Mouse (Mus musculus): ENCODE results near the gene Ppp1r9b. TPM values are rescaled to one million over a fixed set of nuclear protein-coding genes. Genes with fewer than 3 reads are reported as not detected.

Ppp1r9b gene
- total RNA-seq, 2 experiments from 2014 or later: 993 to 1,036 TPM

DNA sequence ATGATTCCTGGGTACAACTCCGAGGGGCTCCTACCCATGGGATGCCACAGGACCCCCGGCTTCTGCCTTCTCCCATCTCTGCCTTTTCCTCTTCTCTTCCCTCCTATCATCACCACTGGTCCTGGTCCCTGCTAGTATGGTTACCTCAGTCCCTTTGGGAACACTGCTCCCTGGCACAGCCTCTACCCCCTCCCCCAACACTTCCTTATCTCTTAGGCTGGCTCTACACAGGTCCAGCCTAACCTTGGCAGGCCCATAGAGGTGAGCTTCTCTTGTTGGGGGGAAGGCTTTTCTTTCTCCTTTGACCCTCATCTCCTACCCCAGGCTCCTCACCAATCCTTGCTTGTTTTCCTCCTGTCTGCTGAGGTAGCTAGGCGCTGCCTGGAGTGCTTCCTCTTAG lies 24.6 kb downstream of the Ppp1r9b start:
- no peak for DNase-seq (ENCODE audit: low spot score in 2 of 2)

DNA sequence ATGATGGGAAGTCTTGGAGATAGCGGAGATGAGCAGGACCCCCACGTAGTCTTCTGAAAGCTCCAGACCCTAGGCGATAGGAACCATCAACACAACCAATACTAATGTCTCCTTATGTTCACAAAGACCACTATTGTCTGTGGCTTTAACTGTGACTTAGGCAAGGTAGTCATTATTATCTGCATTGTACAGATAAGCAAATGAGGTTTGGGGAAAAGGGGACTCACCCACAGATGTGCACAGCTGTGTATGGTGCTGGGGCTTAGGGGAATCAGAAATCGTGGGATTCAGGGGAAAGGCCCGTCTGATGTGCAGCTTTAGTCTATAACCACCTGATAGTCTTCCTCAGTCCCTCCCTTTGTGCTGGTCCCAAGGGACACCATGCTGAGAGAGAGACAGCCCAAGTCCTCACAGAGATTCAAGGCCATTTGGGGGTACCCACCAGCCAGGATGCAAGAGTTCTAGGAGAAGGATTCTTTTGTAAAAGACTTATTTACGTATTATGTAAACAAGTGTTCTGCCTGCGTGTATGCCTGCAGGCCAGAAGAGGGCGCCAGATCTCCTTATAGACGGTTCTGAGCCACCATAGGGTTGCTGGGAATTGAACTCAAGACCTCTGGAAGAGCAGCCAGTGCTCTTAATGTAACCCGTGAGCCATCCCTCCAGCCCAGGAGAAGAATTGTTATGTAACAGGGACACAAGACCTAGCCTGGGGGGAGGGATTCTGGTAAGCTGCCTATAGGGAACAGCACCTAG lies 31.6 kb downstream of the Ppp1r9b start:
- no peak for DNase-seq (ENCODE audit: low spot score in 2 of 2)

DNA sequence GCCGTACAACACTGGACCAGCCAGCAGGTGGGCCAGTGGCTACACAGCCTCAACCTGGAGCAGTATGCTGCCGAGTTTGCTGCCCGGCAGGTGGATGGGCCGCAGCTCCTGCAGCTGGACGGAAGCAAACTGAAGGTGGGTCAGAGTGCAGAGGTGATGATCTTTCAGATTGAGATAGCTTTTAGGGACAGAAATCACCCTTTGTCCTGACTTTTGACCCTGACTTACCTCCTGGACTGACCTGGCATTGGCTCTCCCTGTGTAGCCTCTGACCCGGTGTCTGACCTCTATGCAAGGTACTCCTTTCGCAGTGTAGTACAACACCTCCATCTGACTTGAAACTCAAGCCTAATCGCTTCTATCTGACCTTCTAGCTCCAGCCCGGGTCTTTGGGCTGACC lies 32.6 kb downstream of the Ppp1r9b start:
- DNase-seq (ENCODE audit: low spot score in 2 of 2): no peak

DNA sequence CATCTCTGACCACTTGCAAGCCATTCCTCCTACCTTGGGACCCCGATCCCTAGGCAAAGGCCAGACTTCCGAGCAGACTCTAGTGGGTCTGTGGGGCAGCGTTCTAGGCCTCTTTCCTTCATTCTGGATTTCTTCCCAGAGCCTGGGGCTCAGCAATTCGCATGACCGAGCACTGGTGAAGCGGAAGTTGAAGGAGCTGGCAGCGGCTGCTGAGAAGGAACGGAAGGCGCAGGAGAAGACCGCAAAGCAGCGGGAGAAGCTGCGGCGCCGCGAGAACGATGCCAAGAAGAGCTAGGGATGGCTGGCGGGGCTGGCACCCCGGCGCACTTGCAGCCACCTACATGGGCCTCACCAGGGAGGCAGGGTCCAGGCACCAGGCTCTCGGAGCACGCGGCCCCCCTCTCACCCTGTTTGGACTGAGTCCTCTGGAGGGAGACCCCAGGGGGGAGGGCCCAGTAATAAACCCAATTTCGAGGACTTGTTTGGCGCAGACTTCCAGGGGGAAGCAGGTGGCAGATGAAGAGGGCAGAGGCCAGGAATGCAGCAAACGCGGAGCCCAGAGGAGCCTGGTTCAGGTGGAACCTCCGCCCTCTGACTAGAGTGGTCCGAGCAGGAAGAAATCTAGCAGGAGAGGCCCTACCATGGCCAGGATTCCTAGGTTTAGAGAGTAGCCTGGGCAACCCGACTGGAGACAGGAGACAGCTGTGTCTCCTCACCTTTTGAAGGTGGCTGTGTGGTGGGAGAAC lies 33.8 kb downstream of the Ppp1r9b start:
- peak in 1 of 2 experiments; percentile 54 for DNase-seq (ENCODE audit: low spot score in 2 of 2)

DNA sequence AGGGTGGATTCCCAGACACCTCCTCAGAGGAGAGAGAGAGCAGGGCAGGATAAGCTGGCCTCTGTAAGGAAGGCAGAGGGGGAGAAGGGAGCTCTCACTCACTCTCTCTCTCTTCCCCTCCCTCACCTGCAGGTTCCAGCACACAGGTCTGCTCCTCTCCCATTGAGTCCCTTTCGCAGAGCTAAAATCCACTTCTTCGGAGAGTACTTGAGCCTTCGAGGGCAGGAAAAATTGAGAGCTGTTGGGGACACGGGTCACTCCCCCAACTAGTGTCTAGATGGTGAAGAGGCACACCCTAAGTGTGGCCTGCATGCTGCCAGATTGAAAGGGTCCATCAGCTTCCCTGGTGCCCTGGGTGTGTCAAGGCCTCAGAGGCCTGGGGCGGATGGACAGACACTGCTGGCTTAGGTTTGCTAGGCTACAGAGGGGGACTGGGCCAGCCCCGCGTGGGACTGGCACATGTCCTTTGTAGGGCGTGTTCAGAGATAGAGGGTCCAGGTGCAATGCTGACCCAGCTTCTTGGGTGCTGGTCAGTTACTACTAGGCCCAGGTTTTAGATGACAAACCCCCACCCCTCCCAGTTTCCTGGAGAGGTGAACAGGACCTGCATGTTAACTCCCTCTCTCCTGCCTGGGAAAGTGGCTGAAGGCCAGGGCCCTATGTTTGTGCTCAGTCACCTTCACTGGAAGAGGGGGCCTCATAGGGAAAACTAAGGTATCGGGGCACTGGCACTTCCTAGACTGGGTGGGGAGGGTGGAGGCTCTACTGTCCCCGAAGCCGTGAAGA lies 34.6 kb downstream of the Ppp1r9b start:
- DNase-seq (ENCODE audit: low spot score in 2 of 2): no peak

DNA sequence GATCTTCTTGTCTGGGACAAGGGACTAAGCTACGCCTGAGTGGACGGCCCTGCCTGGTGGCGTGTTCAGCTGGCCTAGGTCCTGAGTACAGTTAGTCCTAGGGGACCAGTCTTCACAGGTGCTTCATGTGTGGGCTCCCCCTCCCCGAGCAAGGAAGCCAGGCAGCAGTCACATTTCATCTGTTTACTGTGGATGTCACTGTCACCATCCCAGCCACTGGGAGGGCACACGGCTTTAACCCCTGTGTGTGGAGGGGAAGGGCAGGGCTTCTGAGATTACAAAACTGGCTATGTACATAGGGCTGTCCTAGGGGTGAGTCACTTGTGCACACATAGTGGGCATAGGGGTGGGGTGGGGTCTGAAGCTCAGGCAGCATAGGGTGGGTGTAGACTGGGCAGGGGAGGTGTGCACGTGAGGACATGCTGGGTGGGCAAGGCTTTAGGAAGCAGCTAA lies 35.3 kb downstream of the Ppp1r9b start:
- no peak for DNase-seq (ENCODE audit: low spot score in 2 of 2)

DNA sequence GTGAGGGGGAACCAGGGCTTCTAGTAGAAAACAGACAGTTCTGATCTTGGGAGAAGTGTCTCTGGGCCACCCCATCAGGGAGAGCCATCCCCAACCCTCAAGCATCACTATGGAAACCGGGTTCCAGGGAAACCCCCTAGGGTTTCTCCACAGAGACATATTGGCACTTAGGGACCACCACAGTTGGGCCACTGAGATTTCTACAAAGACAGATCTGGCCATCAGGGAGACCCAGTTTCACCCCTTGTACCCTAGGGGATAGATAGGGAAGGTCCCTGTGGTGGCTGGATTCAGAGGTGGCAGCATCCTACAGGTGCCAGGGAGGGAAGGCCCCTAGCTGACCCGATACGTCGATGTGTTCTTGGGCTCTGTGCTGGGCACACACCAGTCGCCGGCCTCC lies 36.0 kb downstream of the Ppp1r9b start:
- no peak for DNase-seq (ENCODE audit: low spot score in 2 of 2)

DNA sequence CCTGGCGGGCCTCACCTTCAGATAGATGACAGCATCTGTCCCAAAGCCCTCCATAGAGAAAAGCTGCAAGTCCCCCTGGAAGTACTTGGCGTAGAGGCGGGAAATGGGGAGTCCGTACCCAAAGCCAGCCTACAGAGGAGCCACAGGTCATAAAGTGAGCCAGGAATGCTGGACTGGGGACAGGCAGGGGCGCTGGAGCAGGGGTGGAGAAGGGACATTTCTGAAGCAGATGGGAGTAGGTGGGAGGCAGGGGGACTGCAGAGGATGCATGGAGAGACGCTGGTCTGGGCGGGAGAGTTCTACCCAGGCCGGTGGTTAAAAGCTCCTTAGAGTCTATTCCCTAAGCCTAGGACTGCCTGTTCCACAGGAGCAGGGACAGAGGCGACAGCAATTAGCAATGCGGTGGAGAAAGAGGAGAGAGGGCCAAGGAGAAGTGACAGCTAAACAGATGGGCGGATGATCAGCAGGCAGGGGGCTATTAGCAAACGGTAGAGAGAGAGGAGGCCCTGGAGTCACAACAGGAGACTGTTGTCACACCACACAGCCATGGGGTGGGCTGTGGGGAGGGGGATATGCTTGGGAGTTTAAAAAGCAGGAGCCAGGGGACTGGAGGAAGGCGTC lies 37.1 kb downstream of the Ppp1r9b start:
- DNase-seq (ENCODE audit: low spot score in 2 of 2): no peak

DNA sequence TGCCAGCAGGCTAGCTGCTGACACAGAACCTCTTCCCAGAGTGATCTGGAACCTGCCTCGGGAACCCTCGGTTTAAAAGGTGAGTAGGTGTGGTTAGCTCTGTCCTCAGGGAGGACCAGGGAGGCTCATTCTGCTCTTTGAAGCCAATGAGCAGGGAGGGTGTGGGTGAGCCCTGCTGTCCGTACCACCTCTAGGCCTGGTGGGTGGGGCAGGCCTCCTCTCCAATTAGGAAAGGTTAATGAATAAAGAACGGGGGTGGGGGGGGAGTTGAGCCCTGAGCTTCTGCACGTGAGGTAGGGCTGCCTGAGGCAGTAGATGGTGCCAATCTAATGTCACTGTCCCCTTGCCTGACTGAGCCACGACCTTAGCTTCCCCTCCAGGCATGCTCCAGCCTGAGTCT lies 42.1 kb downstream of the Ppp1r9b start:
- no peak for DNase-seq (ENCODE audit: low spot score in 2 of 2)

DNA sequence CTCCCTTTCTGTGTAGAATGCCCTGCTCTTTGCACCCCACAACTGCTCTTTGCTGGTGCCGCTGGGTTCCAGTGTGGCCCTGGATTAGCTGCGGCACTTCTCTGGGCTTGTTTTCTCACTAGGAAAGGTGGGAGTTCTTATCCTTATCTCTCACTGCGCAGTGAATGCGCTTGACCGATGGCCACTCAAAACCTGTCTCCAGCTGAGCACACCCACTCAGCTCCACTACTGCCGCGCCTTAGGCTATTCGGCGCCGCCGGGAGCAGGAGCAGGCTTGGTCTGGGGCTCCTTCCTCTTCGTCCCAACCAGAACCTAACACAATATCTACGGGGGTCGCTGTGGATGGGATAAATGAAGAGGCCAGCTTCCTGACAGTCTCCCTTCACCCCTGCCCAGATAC lies 42.8 kb downstream of the Ppp1r9b start:
- DNase-seq (ENCODE audit: low spot score in 2 of 2): no peak

DNA sequence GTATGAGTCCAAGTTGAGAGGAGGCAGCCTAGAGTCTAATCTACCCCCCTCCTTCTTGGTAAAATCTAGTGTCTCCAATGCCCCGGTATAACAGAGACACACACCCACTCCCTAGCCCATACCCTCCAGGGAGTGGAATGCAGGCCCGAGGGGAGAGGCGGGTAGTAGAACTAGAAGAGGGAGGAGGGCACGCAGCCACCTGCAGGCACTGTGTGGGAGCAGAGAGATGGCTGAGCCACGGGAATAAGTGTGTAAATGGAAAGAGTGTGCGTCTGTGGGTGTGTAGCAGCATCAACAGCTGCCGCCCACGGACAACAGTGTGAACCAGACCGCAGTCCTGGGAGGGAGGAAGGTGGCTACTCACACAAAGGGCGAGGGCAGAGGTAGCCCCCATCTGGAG lies 44.1 kb downstream of the Ppp1r9b start:
- DNase-seq (ENCODE audit: low spot score in 2 of 2): peak in 1 of 2 experiments; percentile 60

DNA sequence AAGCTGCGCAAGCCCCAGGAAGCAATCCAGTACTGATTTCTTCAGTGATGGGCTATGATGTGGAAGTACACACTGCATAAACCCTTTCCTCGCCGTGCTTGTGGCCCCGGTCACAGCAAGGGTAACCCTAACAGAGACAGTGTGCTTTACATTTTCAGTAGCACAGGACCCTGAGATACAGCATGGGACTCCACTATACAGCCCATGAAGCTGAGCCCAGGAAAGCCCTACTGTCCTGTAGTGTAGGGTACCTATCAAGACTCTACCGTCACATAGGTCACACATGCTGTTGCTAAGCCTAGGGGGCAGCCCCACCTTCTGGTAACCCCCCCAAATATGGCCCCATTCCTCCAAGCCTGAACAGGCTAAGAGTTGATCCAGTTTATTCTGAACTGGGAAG lies 45.7 kb downstream of the Ppp1r9b start:
- no peak for DNase-seq (ENCODE audit: low spot score in 2 of 2)

DNA sequence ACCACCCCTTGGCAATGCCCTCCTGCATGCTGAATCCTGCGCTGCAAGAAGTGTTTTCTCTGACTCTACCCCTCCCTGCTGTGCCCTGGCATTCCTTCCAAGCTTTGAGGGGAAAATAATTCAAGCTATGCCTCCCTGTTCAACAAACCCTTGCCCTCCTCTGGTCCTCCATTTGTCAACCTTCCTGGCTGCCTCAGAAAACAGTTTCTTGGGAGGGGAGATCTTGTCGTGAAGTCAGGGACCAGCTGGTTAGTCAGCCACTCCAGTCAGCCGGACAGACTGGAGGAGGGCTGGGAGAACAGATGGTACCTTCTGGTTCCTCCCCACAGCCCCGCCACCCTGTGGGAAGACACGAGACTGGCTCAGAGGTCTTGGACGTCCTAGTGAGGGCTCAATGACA lies 46.5 kb downstream of the Ppp1r9b start:
- DNase-seq (ENCODE audit: low spot score in 2 of 2): no peak

DNA sequence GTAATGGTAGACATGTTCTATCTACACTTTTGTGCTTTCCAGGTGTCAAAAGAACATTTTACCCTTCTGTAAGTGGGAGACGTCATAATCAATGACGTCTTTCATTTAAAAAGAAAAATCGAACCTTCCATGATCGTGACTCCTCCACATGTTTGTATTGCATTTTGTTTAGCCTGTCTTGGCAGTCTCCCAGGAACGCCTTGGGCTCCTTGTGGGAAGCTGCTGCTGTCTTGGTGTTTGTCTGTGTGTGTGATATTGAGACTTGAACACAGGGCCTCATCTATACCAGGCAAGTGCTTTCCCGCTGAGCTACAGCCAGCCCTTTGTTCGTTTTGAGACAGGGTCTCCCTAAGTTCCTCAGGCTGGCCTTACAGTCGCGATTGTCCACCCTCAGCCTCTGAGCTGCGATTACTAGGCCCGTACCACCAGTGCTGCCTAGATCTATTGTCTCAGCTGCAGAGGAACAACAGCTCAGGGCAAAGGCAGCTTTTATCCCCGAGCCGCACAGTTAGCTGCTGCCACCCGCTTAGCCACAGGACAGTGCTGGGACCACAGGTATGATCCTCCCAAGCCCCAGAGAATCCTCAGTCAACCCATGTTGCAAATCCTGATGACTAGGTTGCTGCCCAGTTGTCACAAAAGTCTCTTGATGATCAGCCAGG lies 47.5 kb downstream of the Ppp1r9b start:
- DNase-seq (ENCODE audit: low spot score in 2 of 2): peak in 1 of 2 experiments; percentile 52

DNA sequence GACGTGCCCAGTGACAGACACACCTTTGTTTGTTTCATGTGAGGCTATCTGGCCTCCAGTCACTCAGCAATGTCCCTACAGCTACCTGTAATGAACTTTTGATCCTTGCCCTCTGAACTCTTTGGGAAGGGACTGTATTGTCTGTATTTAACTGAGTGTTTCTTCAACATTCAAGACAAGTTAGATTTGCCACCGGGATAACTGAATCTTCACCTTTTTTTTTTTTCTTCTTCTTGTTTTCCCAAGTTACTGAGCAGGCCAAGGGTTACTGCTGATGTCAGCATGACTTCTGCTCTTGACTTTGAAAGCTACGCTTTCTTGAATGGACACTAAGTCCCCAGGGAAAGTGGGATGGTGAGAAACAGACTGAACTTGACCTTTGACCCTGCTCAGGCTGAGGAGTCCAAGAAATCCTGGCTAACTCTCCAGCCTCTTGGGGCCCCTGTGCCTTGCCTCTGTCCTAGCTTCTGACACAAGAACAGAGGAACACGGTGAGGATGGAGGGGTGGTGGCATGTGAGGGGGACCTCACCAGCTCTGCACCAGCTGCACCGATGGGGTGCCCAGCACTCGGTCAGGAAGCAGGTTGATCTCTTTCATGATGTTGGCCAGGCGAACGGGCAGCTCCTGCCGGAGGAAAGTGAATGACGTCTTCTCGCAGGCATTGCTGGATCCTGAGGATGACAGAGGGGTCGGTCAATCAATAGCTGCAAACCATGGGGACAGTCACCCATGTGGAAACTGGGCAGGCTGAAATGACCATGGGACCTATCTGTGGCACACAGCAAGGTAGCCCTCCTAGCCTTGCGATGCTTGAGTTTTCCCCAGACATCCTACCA lies 48.2 kb downstream of the Ppp1r9b start:
- no peak for DNase-seq (ENCODE audit: low spot score in 2 of 2)

DNA sequence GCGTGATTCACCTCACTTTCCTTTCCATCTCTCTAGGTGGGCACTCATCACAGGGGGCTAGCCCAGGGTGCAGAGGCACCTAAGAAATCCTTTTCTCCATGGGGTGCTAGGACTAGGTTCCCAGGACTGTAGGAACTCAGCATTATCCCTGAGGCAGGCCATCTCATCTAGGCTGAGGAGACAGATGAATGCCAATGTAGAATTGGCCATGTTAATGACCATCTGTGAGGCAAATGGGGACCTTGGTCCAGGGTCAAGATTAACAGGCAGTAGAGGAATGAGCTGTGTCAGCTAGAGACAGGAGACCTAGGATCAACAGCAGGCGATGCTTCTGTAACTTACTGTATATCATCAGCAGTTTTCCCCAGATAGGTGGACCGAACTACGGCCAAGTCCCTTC lies 48.9 kb downstream of the Ppp1r9b start:
- DNase-seq (ENCODE audit: low spot score in 2 of 2): no peak

DNA sequence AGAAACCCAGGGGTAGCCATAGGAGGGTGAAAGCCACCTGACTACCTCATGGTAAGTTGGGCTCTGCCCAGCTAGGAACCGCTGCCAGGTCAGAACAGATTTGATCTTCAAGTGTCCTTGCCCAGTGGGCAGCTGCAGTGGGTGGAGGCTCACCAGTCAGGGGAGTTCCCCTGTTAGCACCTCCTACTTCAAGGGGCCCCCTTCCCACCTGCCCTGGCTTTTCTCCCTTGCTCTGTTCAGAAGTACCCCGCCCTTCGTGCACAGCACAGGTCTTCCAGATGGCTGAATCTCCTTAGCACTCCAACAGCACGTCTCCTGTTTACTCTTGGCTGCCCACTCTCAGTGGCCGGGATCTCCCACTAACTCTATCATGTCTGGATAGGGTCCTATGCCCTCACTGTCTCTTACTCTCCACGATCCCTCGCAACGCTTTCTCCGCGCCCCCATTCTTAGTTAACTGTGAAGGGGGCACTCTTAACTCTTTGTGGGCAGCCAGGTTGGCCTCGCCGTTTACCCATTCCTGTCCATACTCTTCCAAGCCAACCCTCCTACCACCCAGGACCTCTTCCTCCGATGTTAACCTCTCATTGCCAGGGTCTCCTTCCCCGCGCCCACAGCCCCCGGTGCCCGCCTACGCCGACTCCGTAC lies 49.8 kb downstream of the Ppp1r9b start:
- DNase-seq (ENCODE audit: low spot score in 2 of 2): peak in 1 of 2 experiments; percentile 51

DNA sequence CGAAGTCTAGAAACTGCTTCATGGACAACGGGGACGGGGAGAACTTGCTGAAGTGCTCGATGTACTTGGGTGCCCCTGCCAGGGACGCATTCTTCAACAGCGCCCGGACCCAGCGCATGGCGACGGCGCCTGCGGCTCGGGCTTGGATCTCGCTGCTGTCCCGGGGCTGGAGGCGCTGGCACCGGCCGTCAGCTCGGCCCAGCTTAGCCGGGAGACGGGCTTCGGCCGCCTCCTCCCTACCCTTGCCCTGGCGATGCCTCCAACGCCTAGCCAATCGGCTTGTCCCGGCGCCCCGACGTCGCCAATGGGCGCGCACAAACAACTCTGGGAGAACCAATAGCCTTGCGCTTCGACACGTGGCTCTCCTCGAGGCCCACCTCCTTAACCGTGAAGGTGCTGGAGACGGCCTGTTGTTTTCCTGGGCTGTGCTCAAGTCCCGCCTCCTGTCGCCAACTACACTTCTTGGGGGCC lies 50.3 kb downstream of the Ppp1r9b start, which contains the start of gene Pdk2:
Gene Pdk2, minus strand, starts transcription at position 216 of the 471 bp plus-strand sequence.
- peak; percentile 97 to 98 for DNase-seq (ENCODE audit: low spot score in 2 of 2)

DNA sequence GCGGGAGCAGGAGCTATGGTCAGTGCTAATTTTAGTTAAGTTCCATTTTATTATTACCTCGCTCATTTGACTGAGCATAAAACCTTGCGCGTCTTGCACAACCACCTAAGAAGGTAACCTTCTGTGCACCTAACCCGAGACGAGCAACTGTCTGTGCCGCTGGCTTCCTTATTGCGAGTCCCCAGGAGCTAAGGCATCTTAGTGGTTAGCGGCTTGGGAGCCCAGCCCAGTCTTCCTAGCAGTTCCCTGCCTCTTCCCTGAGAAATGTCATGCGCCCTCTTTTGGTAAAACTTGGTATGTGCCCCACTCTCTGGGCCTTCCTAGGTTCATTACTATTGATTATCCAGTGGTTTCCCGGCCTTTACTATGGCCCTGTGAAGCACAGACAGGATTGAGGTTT lies 51.3 kb downstream of the Ppp1r9b start:
- peak; percentile 72 to 92 for DNase-seq (ENCODE audit: low spot score in 2 of 2)

Data from layer of hippocampus, adult 18-20 months (tissue).